Mouse (Mus musculus) forebrain, embryonic 13.5 days (tissue): ENCODE data around the gene Slc39a9. TPM values are rescaled to one million over a fixed set of nuclear protein-coding genes. Genes with fewer than 3 reads are reported as not detected.

ENCODE experiments used
- ATAC-seq: fragments of 200-750 bp; cut with Nextera tagmentation; 2 replicates; pipeline ENCODE4 v1.8.0; 2017
- H3K27ac ChIP-seq: fragments of 300-500 bp; sonication (generic); 2 replicates; pipeline ENCODE4 v1.5.1; 2015; ENCODE audit warnings: inconsistent platforms, mild to moderate bottlenecking, moderate library complexity
- H3K27me3 ChIP-seq: fragments of 300-500 bp; sonication (generic); 2 replicates; pipeline ENCODE4 v1.6.1; 2015; ENCODE audit warnings: mild to moderate bottlenecking, inconsistent platforms
- H3K36me3 ChIP-seq: fragments of 300-500 bp; sonication (generic); 2 replicates; pipeline ENCODE4 v1.6.1; 2015; ENCODE audit warnings: mild to moderate bottlenecking, inconsistent platforms; ENCODE audit not compliant: poor library complexity, severe bottlenecking
- H3K4me1 ChIP-seq: fragments of 300-500 bp; sonication (generic); 2 replicates; pipeline ENCODE4 v1.6.1; 2015; ENCODE audit warnings: inconsistent platforms
- H3K4me2 ChIP-seq: fragments of 300-500 bp; sonication (generic); 2 replicates; pipeline ENCODE4 v1.6.1; 2015; ENCODE audit warnings: inconsistent platforms, mild to moderate bottlenecking, moderate library complexity
- H3K4me3 ChIP-seq: fragments of 300-500 bp; sonication (generic); 2 replicates; pipeline ENCODE4 v1.5.1; 2015; ENCODE audit warnings: mild to moderate bottlenecking, inconsistent platforms
- H3K9ac ChIP-seq: fragments of 300-500 bp; sonication (generic); 2 replicates; pipeline ENCODE4 v1.6.1; 2015; ENCODE audit warnings: mild to moderate bottlenecking, inconsistent platforms
- H3K9me3 ChIP-seq: fragments of 300-500 bp; sonication (generic); replicated peaks from 2 replicates; pipeline ENCODE4 v1.6.1; 2016; ENCODE audit warnings: inconsistent platforms
- WGBS: fragments of 180-500 bp; shearing (Covaris S2); methylation state at CpG from one replicate; pipeline ENCODE4 v1.1.7; 2015; 5-methylcytosine and 5-hydroxymethylcytosine counted together
- polyA plus RNA-seq: library from polyadenylated mRNA; unstranded; fragments of >200 nt; fragmentation: Nextera tagmentation; extraction: Ambion mirVana; gene quantifications from 2 replicates; pipeline ENCODE4 v1.2.1, GENCODE M21; 2015

Slc39a9 gene
- polyA plus RNA-seq, 1 experiment from 2014 or later, result 20.2 TPM

GRCm38 (mm10) chr12:80662322-80662721 is 18.6 kb downstream of the Slc39a9 start:
- Histone ChIP-seq H3K27ac (no peak overlapping the region), H3K9ac (no peak overlapping the region), H3K9me3 (no peaks in the 10 kb centered on the region), H3K4me3 (no peak overlapping the region), H3K27me3 (no peaks in the 10 kb centered on the region), H3K4me1 (peaks cover 7% of the 10 kb centered on the region), H3K36me3 (peaks cover 22% of the 10 kb centered on the region), H3K4me2 (no peak overlapping the region)
- 95% methylated on average over 10 of the region's 10 CpGs for WGBS
- ATAC-seq, result no peak

- Histone ChIP-seq H3K36me3 (peaks cover 32% of the 10 kb centered on the region), H3K4me1 (peaks cover 5% of the 10 kb centered on the region; the same call in 1 of the 2 replicates), H3K27ac (no peak overlapping the region), H3K9me3 (no peaks in the 10 kb centered on the region), H3K27me3 (no peaks in the 10 kb centered on the region), H3K9ac (no peak overlapping the region), H3K4me3 (no peak overlapping the region), H3K4me2 (no peak overlapping the region)
- 91% methylated on average over 2 of the region's 2 CpGs for WGBS
- ATAC-seq, result no peak
Observed at GRCm38 (mm10) chr12:80663935-80664334, 20.3 kb downstream of the Slc39a9 start.

DNA sequence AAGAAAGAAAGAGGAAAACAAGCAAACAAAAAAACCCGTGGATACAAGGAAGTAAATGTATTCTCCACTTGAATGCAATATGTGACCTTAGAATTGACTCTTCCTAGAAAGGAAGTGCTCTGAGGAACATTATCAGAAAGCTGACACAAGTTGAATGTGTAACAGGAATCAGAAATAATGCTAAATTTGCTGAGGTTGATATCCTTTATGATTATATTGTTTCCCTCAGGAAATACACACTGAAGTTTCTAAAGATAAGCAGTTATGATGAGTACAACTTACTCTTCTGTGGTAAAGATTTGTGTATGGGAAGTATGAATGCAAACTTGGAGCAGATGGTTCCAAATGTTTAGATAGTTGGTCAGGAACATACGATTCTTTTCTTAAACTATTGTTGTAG is 24.7 kb downstream of the Slc39a9 start:
- Histone ChIP-seq H3K4me1 (no peaks in the 10 kb centered on the region), H3K4me3 (no peak overlapping the region), H3K27ac (no peak overlapping the region), H3K9me3 (no peaks in the 10 kb centered on the region), H3K27me3 (no peaks in the 10 kb centered on the region), H3K9ac (no peak overlapping the region), H3K36me3 (peaks cover 36% of the 10 kb centered on the region), H3K4me2 (no peak overlapping the region)
- WGBS, result 93% methylated on average over 2 of the region's 2 CpGs
- no peak for ATAC-seq

DNA sequence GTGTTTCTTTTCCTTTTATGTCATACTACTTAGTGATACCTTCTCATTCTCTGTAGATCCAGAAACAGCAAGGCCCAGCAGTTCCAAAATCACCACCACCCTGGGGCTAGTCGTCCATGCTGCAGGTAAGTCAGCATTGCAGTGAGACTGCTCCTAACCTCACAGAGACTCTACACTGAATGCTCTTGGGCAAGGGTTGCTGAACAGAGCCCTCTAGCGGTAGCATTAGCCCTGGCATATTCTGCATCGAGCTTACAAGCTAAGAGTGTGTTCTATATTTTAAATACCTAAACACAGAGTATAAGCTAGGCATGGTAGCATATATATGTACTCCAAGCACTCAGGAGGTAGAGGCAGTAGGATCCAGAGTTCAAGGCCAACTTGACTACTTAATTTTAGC is 29.5 kb downstream of the Slc39a9 start:
- H3K4me1 ChIP-seq, result no peaks in the 10 kb centered on the region
- no peak overlapping the region for H3K4me2 ChIP-seq
- H3K9ac ChIP-seq, result no peak overlapping the region
- H3K9me3 ChIP-seq, result no peaks in the 10 kb centered on the region
- H3K27ac ChIP-seq, result no peak overlapping the region
- ATAC-seq, result no peak
- no peaks in the 10 kb centered on the region for H3K27me3 ChIP-seq
- H3K4me3 ChIP-seq, result no peak overlapping the region
- peaks cover 56% of the 10 kb centered on the region for H3K36me3 ChIP-seq
- 13% methylated on average over 3 of the region's 3 CpGs for WGBS

- ATAC-seq, result peak; percentile 43; the same call in 1 of the 2 replicates
- H3K9ac ChIP-seq, result no peak overlapping the region
- H3K4me3 ChIP-seq, result no peak overlapping the region
- H3K27ac ChIP-seq, result no peak overlapping the region
- WGBS, result 74% methylated on average over 1 of the region's 1 CpGs
- no peaks in the 10 kb centered on the region for H3K9me3 ChIP-seq
- H3K27me3 ChIP-seq, result no peaks in the 10 kb centered on the region
- H3K4me1 ChIP-seq, result no peaks in the 10 kb centered on the region
- no peak overlapping the region for H3K4me2 ChIP-seq
- peaks cover 20% of the 10 kb centered on the region for H3K36me3 ChIP-seq
Observed at GRCm38 (mm10) chr12:80681340-80681739, 37.7 kb downstream of the Slc39a9 start.

- Histone ChIP-seq H3K9ac (no peak overlapping the region), H3K36me3 (peaks cover 6% of the 10 kb centered on the region), H3K4me1 (peaks cover 5% of the 10 kb centered on the region; the same call in 1 of the 2 replicates), H3K4me3 (no peak overlapping the region), H3K27ac (no peak overlapping the region), H3K4me2 (no peak overlapping the region), H3K27me3 (no peaks in the 10 kb centered on the region), H3K9me3 (no peaks in the 10 kb centered on the region)
- no peak for ATAC-seq
- WGBS, result 96% methylated on average over 3 of the region's 3 CpGs
Observed at GRCm38 (mm10) chr12:80683554-80683953, 39.9 kb downstream of the Slc39a9 start.

GRCm38 (mm10) chr12:80684316-80684715 is 40.6 kb downstream of the Slc39a9 start:
- no peaks in the 10 kb centered on the region for H3K9me3 ChIP-seq
- ATAC-seq, result no peak
- H3K4me1 ChIP-seq, result peaks cover 5% of the 10 kb centered on the region; the same call in 1 of the 2 replicates
- H3K36me3 ChIP-seq, result peaks cover 4% of the 10 kb centered on the region
- 60% methylated on average over 3 of the region's 3 CpGs for WGBS
- no peak overlapping the region for H3K27ac ChIP-seq
- H3K9ac ChIP-seq, result no peak overlapping the region
- no peak overlapping the region for H3K4me3 ChIP-seq
- H3K27me3 ChIP-seq, result no peaks in the 10 kb centered on the region
- H3K4me2 ChIP-seq, result no peak overlapping the region

DNA sequence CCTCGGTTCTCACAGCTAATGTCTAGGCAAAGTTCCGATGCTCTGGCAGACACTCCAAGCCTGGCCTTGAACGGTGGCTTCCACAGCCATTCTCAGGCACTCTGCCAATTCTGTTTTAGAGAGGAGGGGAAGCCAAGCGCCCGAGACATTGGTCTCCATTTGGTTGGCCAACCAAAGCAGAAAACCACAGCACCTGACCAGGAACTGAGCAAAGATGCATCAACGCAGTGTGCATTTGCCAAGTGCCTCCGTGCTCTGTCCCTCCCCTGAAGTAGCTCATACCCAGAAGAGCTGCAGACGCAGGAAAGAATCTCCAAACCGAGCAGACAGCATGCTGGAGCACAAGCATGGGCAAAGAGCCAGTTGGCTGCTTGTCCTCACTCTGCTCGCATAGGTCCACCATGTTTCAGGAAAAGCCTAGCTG is 44.1 kb downstream of the Slc39a9 start:
- no peaks in the 10 kb centered on the region for H3K36me3 ChIP-seq
- peak; percentile 51; the same call in 1 of the 2 replicates for ATAC-seq
- no peak overlapping the region for H3K4me3 ChIP-seq
- 72% methylated on average over 10 of the region's 10 CpGs for WGBS
- H3K27me3 ChIP-seq, result peaks cover 23% of the 10 kb centered on the region
- no peak overlapping the region for H3K4me2 ChIP-seq
- H3K9ac ChIP-seq, result no peak overlapping the region
- H3K27ac ChIP-seq, result no peak overlapping the region; the same call in 1 of the 2 replicates
- no peaks in the 10 kb centered on the region for H3K9me3 ChIP-seq
- peaks cover 23% of the 10 kb centered on the region for H3K4me1 ChIP-seq

- Histone ChIP-seq H3K36me3 (no peaks in the 10 kb centered on the region), H3K27ac (no peak overlapping the region), H3K4me2 (no peak overlapping the region), H3K4me1 (peaks cover 29% of the 10 kb centered on the region), H3K27me3 (peaks cover 42% of the 10 kb centered on the region), H3K9me3 (no peaks in the 10 kb centered on the region), H3K9ac (no peak overlapping the region), H3K4me3 (no peak overlapping the region)
- no peak for ATAC-seq
- WGBS, result 66% methylated on average over 5 of the region's 5 CpGs
Observed at GRCm38 (mm10) chr12:80689696-80690095, 46.0 kb downstream of the Slc39a9 start.

DNA sequence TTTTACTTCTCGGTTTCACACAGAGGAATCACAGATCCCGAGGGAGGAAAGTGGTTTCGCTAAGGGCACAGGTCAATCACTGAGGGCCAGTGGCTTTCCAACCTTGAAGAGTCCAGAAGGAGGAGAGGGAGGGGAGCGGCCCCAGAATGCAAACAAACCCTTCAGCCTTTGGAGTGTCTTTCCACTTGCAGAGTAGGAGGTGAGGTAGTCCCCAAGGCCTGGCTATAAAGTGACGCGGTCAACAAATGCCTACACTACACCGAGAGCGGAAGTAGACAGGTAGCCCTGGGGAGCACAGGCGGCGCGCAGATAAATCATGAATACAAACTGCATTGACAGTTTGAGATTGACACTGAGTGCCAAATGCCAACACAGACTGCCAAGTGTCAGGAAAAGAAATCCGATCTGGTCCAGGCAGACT is 48.0 kb downstream of the Slc39a9 start:
- H3K27me3 ChIP-seq, result peaks cover 52% of the 10 kb centered on the region
- H3K9me3 ChIP-seq, result no peaks in the 10 kb centered on the region
- no peak overlapping the region for H3K9ac ChIP-seq
- no peak for ATAC-seq
- WGBS, result 18% methylated on average over 12 of the region's 12 CpGs
- H3K4me3 ChIP-seq, result no peak overlapping the region; the same call in 1 of the 2 replicates
- H3K4me1 ChIP-seq, result peaks cover 29% of the 10 kb centered on the region
- H3K4me2 ChIP-seq, result 0 out of 2 replicates have a peak overlapping the region, but pooled peaks have one; percentile 69
- H3K27ac ChIP-seq, result no peak overlapping the region
- H3K36me3 ChIP-seq, result no peaks in the 10 kb centered on the region

GRCm38 (mm10) chr12:80692269-80692972 is 48.7 kb downstream of the Slc39a9 start, which contains the start of gene Plekhd1:
Plekhd1 (plus strand) TSS chr12:80692591.
- 2% methylated on average over 49 of the region's 52 CpGs for WGBS
- no peak within 1 kb of the TSS for H3K27ac ChIP-seq
- peaks cover 52% of the 10 kb centered on the region for H3K27me3 ChIP-seq
- no peaks in the 10 kb centered on the region for H3K9me3 ChIP-seq
- peaks cover 29% of the 10 kb centered on the region for H3K4me1 ChIP-seq
- peak; percentile 67 for ATAC-seq
- H3K4me3 ChIP-seq, result peak within 1 kb of the TSS; percentile 43
- no peaks in the 10 kb centered on the region for H3K36me3 ChIP-seq
- peak within 1 kb of the TSS; percentile 69 for H3K4me2 ChIP-seq
- H3K9ac ChIP-seq, result peak within 1 kb of the TSS; percentile 53

- no peak overlapping the region for H3K9ac ChIP-seq
- H3K27me3 ChIP-seq, result peaks cover 52% of the 10 kb centered on the region
- no peak overlapping the region for H3K27ac ChIP-seq
- H3K4me2 ChIP-seq, result no peak overlapping the region
- ATAC-seq, result no peak
- WGBS, result 69% methylated on average over 2 of the region's 2 CpGs
- no peaks in the 10 kb centered on the region for H3K9me3 ChIP-seq
- peaks cover 23% of the 10 kb centered on the region for H3K4me1 ChIP-seq
- H3K36me3 ChIP-seq, result no peaks in the 10 kb centered on the region
- no peak overlapping the region for H3K4me3 ChIP-seq
Observed at GRCm38 (mm10) chr12:80693700-80694099, 50.0 kb downstream of the Slc39a9 start.
